Mouse (Mus musculus): Measurements from ENCODE around the gene Ubr1. TPM values are rescaled to one million over a fixed set of nuclear protein-coding genes. Genes with fewer than 3 reads are reported as not detected.
"Not testable (repeated sequence)": the region's sequence is repeated elsewhere in the genome, so short reads cannot be mapped to it uniquely, and the experiment has no call there.

Ubr1 gene
- total RNA-seq, 2 experiments from 2014 or later: 29.1 to 33.2 TPM

GRCm38 (mm10) chr2:120976990-120977925 is 6.7 kb upstream of the Ubr1 start, which contains the start of gene Tmem62:
Tmem62 (plus strand) TSS chr2:120977017.
- peak; percentile 76 for ATAC-seq (replicated peaks; ENCODE audit: poor library complexity, severe bottlenecking)

DNA sequence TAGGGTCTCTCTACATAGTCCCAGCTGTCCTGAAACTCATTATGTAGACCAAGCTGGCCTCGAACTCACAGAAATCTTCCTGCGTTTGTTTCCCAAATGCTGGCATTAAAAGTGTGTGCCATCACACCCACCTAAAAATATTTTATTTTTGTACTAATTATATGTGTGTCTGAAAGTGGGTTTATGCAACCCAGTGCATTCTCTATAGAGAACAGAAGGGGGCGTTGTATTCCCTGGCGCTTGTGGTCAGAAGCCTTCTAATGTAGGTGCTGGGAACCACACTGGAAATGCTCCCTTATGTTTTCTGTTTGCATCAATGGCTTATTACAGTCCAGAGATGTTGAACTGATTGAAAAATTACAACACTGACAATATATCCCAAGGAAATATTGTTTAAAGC is 5.8 kb upstream of the Ubr1 start:
- 0 out of 2 replicates have a peak, but pooled peaks have one; percentile 29 for ATAC-seq (replicated peaks; ENCODE audit: poor library complexity, severe bottlenecking)

DNA sequence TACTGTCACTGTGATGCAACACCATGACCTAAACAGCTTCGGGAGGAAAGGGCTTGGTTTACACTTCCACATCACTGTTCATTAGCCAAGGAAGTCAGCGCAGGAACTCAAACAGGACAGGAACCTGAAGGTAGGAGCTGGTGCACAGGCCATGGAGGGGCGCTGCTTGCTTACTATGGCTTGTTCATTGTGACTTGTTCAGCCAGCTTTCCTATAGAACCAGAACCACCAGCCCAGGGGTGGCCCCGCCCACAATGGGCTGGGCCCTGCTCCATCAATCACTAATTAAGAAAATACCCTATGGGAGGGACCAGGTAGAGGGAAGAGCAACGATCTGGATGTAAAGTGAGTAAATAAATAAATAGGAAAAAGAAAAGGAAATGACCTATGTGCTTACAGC is 2.4 kb upstream of the Ubr1 start:
- peak; percentile 38 for ATAC-seq (replicated peaks; ENCODE audit: poor library complexity, severe bottlenecking)

DNA sequence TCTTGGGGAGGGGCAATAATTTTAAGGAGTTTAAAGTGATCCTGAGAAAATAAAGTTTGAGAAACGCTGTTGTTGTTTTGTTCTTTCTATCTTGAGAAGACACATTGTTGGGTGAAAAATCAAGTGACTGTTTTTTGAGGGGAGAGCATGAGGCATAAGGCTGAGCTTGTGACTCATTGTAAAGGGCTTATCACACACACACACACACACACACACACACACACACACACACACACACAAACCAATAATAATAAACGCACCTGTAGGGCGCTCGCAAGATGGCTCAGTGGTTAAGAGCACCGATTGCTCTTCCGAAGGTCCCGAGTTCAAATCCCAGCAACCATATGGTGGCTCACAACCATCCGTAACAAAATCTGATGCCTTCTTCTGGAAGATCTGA is 1.7 kb upstream of the Ubr1 start:
- ATAC-seq (replicated peaks; ENCODE audit: poor library complexity, severe bottlenecking): not testable (repeated sequence)

GRCm38 (mm10) chr2:120971766-120972165 is 1.3 kb upstream of the Ubr1 start:
- ATAC-seq (replicated peaks; ENCODE audit: poor library complexity, severe bottlenecking): no peak

DNA sequence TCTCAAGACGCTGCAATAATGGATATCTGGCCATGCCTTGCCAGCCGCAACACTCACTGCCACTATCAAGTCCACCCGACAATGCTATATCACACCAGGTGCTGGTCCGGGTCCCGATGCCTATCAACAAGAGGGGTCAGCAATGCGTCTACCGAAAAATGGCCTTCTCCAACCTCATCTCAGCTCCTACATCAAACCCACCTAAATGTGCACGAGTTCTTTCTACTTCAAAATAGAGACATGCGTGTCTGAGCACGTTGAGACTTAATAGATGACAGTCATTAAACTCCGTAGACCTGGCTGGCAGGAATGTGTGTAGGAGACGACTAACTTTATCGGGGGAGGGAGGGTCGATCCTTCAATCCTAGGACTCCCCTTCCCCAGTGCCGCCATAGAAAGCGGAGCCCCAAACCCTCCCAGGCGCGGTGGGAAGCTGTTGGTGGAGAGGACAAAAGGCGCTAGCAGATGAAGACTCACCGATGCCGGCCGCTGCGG is 423 bp downstream of the Ubr1 start:
- no peak for ATAC-seq (replicated peaks; ENCODE audit: poor library complexity, severe bottlenecking)

DNA sequence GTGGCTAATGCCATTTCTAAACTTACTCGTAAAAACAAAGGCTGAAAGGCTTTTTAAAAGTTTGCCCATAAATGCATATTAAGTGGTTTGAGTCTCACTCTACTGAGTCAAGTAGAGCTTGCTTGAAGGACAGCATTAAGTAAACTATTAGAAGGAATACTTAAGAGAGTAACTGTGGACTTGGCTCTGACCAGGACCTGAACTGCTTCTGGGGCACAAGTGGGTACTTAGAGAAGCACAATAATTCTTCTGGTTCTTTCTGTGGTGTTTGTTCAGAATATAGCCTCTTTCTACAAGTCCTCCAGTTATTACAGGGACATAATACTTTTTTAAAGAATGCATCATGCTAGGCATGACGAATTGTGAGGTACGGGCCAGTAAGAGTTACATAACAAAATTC is 5.0 kb downstream of the Ubr1 start:
- no peak for ATAC-seq (replicated peaks; ENCODE audit: poor library complexity, severe bottlenecking)

GRCm38 (mm10) chr2:120963110-120963509 is 7.4 kb downstream of the Ubr1 start:
- no peak for ATAC-seq (replicated peaks; ENCODE audit: poor library complexity, severe bottlenecking)

- no peak for ATAC-seq (replicated peaks; ENCODE audit: poor library complexity, severe bottlenecking)
These were observed 10.3 kb downstream of the Ubr1 start for GRCm38 (mm10) chr2:120960261-120960660.

DNA sequence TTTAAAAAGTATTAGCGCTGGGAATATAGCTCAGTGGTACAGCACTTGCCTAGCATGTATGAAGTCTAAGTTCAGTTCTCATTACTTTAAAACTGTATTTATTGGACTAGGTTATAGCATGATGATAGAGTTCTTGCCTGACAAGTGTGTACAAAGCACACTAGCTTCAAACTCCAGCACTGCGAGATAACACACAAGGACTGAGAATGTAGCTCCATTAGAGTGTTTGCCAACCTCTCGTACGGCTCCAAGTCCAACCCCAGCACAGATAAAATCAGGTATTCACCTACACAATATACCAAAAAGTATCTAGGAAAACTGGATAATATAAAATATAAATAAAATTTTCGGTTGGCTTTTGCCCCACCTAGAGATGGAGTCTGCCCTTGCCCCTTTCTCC is 10.7 kb downstream of the Ubr1 start:
- ATAC-seq (replicated peaks; ENCODE audit: poor library complexity, severe bottlenecking): no peak

- ATAC-seq (replicated peaks; ENCODE audit: poor library complexity, severe bottlenecking): no peak
These were observed 11.2 kb downstream of the Ubr1 start for GRCm38 (mm10) chr2:120959363-120959762.

- ATAC-seq (replicated peaks; ENCODE audit: poor library complexity, severe bottlenecking): no peak
These were observed 18.2 kb downstream of the Ubr1 start for GRCm38 (mm10) chr2:120952176-120952938.

DNA sequence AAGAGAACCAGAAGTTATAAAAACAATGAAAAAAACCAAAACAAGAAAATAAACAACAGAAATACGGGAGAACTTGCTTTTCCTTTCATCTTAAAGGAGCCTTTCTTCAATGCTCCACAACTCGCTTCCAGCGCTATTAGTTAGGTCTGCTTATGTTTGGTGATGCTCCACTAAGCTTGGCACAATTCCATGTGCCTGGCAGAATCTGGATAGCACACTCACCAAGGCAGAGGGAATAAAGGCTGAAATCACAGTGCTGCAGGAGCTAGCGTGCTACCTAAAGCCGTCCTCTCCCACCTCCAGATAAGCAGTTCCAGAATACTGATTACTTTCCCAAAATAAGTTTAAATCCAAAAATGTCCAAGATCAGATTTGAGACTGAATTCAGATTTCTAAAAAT is 19.3 kb downstream of the Ubr1 start:
- ATAC-seq (replicated peaks; ENCODE audit: poor library complexity, severe bottlenecking): no peak

DNA sequence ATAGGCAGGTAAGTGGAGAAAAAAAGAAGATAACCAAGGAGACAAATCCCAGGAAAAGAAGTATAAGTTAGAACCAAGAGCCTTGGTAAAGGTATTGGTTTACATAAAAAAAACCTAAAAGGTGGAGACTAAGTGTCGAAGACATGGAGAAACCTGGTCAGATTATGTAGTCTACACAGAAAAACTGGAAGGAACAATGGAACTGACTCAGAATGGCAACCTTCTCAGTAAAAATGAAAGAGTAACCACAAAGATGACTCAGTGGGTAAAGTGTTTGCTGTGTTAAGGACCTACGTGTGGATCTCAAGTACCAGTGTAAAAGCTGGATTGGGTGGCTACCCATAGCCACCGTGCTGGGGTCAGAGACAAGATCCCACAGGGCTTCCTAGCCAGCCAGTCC is 37.5 kb downstream of the Ubr1 start:
- no peak for ATAC-seq (replicated peaks; ENCODE audit: poor library complexity, severe bottlenecking)

GRCm38 (mm10) chr2:120909556-120909955 is 61.0 kb downstream of the Ubr1 start:
- ATAC-seq (replicated peaks; ENCODE audit: poor library complexity, severe bottlenecking): no peak

DNA sequence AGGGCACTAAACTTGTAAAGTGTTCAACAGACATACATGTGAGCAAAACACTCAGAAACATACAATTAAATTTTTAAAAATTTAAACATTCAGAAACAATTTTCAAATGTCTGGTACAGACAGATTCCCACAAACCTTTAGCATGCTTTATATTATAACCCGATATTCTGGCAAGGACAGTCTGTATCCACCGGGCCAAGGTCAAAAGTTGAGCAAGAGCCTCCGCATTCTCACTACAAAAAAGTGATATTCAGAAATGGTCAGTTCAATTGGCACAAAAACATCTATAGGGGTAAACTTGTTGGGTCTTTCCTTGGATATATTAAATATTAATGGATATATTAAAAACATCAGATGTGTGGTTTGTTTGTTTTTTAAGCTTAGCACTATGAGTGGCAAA is 74.2 kb downstream of the Ubr1 start:
- no peak for ATAC-seq (replicated peaks; ENCODE audit: poor library complexity, severe bottlenecking)

DNA sequence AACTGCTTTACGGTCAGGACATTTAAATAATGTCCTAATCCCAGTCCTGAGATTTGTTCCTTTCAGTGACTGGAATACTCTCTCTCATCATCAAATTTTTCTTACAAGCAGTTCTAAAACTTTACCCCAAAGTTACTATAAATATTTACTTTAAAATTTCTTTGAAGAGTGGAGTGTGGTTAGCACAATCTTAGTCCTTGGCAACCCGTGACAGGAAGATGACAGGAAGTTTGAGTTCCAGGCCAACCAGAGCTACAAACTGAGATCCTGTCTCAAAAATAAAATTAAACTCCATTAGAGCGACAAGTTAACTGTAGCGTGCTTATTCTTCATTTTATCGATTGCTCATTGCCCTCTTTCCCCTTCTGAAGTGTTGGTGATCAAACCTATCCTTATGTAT is 82.9 kb downstream of the Ubr1 start:
- ATAC-seq (replicated peaks; ENCODE audit: poor library complexity, severe bottlenecking): no peak

- ATAC-seq (replicated peaks; ENCODE audit: poor library complexity, severe bottlenecking): no peak
These were observed 97.3 kb downstream of the Ubr1 start for GRCm38 (mm10) chr2:120873192-120873591.

DNA sequence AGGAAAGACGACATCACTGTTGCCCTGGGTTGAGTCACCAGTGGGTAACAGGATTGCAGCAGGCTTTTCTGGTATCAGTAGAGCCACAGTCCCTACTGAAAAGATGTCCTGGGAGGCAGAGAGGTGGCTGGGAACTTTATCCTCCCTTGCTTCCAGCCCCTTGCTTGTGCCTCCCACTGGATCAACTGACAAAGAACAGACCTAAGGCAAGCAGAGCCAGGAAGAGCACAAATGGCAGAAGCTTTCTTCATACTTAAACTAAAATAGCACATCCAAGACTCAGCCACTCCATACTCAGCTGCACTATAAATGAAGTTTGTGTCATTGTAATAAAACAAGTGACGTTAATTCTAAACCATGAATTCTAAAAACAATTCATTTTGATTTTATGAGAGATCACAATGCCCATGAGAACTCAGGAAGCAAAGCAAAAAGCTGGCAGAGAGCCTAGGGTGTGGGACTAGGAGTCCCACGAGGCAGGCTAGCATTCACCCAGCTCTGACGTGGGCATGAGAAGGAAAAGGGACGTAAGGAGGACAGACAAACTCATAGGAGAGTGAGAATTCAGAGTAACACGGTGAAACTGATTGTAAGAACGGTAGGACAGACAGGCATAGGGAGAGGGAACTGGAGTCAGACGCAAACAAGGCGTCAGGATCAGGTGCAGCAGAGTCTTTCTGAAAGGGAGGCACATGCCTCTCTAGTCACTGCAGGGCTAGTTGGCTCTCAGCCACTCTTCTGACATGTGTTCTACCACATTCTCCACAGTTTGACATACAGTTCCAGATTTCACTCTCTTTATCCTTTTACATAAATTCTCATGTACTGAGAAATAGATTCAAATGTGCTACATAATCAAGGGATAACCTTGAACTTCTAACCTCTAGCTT is 98.8 kb downstream of the Ubr1 start:
- ATAC-seq (replicated peaks; ENCODE audit: poor library complexity, severe bottlenecking): no peak

DNA sequence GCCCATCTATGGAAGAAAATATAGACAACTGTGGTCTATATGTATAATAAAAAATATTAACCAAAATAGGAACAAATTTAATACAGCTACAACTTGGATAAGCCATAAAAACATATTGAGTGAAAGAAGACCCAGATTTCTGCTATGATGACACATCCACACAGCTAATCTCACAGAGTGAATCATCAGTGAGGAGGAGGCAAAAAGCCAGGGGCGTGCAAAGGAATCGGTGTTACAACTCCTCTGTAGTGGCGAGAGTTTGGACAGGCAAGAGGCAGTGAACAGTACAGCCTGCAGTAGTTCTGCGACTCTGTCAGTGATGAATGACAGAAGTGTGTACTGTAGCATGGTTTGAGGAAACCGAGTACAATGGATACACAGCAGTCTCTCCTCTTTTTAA is 103.2 kb downstream of the Ubr1 start:
- ATAC-seq (replicated peaks; ENCODE audit: poor library complexity, severe bottlenecking): no peak
